Mouse (Mus musculus): ENCODE measurements around the gene Dgkd. TPM values are rescaled to one million over a fixed set of nuclear protein-coding genes. Genes with fewer than 3 reads are reported as not detected.

Gene Dgkd
- polyA plus RNA-seq, 1 experiment: 109 TPM

DNA sequence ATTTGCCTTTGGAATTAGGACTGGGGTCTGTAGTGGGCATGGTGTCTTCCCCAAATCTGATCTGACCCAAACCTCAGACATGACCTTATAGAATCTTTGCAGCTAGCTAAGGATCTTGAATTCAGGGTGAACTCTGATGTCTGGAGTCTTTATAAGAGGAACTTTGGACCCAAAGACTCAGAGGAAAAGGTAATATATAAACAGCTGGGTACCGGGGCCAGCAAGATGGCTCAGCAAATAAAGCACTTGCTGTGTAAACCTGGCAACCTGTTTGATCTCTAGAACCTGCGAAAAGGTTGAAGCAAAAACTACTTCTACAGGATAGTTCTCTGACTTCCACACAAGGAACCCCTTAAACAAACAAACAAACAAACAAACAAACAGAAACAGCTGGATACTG is 5.4 kb downstream of the Dgkd start:
- WGBS: 39% methylated on average over 2 of the region's 2 CpGs
- Histone ChIP-seq H3K4me3 (replicated peaks; ENCODE audit: insufficient read depth, low read depth, low read length) (no peak overlapping the region), H3K27me3 (ENCODE audit: control insufficient read depth, insufficient read depth, low read length) (no peaks in the 10 kb centered on the region), H3K27ac (ENCODE audit: insufficient read depth, low read length) (no peak overlapping the region), H3K4me1 (ENCODE audit: control insufficient read depth, insufficient read depth, low read length) (peaks cover 19% of the 10 kb centered on the region)
- no peak for DNase-seq
- TF ChIP-seq CTCF (IDR thresholded peaks at IDR 0.05; ENCODE audit: borderline replicate concordance, insufficient read depth, low read depth, low read length) (no peak), POLR2A (IDR thresholded peaks at IDR 0.05; ENCODE audit: borderline replicate concordance, insufficient read depth, low read length) (no peak)

DNA sequence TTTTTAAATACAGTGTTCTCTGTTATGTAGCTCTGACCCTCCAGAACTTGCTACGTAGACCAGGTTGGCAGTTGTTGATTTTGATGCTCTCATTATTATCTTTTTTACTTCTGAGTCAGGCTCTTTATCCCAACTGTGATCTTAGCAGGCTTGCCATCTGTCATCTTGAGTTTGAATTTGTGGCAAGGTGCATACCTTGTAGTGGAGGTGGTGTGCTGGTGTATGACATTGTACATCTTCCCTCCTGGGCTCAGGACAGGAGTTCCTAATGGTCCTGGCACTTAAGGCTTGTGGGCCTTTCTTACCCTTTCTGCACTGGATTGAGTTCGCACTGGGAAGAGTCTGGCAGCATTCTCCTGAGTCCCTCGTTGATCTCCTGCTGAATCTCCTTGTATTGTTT is 10.5 kb downstream of the Dgkd start:
- no peak overlapping the region for H3K4me3 ChIP-seq (replicated peaks; ENCODE audit: insufficient read depth, low read depth, low read length)
- 7% methylated on average over 3 of the region's 3 CpGs for WGBS
- TF ChIP-seq POLR2A (IDR thresholded peaks at IDR 0.05; ENCODE audit: borderline replicate concordance, insufficient read depth, low read length): no peak
- TF ChIP-seq CTCF (IDR thresholded peaks at IDR 0.05; ENCODE audit: borderline replicate concordance, insufficient read depth, low read depth, low read length): no peak
- H3K4me1 ChIP-seq (ENCODE audit: control insufficient read depth, insufficient read depth, low read length): peaks cover 25% of the 10 kb centered on the region; the same call in 1 of the 2 replicates
- H3K27me3 ChIP-seq (ENCODE audit: control insufficient read depth, insufficient read depth, low read length): no peaks in the 10 kb centered on the region
- peak overlapping the region; percentile 12; the same call in 1 of the 2 replicates for H3K27ac ChIP-seq (ENCODE audit: insufficient read depth, low read length)
- DNase-seq: peak; percentile 47 to 67

DNA sequence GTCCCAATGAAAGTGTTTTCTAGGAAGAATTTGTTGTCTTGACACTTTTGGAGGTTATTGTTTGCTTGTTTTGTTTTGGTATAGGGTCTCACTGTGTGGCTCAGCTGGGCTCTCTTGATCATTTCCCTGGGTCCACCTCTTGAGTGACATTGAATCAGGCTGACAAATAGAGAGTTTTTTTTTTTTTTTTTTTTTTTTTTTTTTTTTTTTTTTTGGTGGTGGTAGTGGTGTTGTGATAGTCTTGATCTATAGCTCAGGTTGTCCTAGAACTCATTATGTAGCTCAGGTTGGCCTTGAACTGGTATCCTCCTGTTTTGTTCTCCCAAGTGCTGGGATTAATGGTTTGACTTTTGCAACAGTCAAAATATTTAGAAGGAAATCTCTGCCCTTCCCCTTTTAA is 11.8 kb downstream of the Dgkd start:
- Histone ChIP-seq H3K4me1 (ENCODE audit: control insufficient read depth, insufficient read depth, low read length) (peaks cover 25% of the 10 kb centered on the region; the same call in 1 of the 2 replicates), H3K27ac (ENCODE audit: insufficient read depth, low read length) (no peak overlapping the region), H3K27me3 (ENCODE audit: control insufficient read depth, insufficient read depth, low read length) (no peaks in the 10 kb centered on the region), H3K4me3 (replicated peaks; ENCODE audit: insufficient read depth, low read depth, low read length) (no peak overlapping the region)
- DNase-seq: no peak
- TF ChIP-seq POLR2A (IDR thresholded peaks at IDR 0.05; ENCODE audit: borderline replicate concordance, insufficient read depth, low read length): no peak
- TF ChIP-seq CTCF (IDR thresholded peaks at IDR 0.05; ENCODE audit: borderline replicate concordance, insufficient read depth, low read depth, low read length): no peak

DNA sequence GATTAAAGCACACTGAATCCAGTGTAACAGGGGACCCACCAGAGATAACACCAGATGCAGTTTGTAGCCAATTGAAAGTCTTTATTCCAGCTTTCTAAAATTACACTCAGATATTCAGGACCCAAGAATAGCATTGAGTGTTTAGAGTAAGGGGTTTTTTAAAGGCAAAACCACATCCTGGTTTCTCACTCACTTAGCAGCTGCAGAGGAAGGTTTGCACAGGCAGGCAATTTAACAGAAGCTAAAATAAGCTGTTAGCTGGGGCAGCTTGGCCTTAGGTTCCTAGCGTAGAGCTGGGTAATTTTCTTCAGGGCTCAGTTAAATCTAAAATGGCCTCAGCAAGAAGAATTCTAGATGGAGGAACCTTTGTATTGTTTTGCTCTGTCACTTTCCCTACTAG is 13.6 kb downstream of the Dgkd start:
- no peak overlapping the region for H3K4me3 ChIP-seq (replicated peaks; ENCODE audit: insufficient read depth, low read depth, low read length)
- no peak for DNase-seq
- 77% methylated on average over 1 of the region's 1 CpGs for WGBS
- no peak for TF ChIP-seq POLR2A (IDR thresholded peaks at IDR 0.05; ENCODE audit: borderline replicate concordance, insufficient read depth, low read length)
- no peak for TF ChIP-seq CTCF (IDR thresholded peaks at IDR 0.05; ENCODE audit: borderline replicate concordance, insufficient read depth, low read depth, low read length)
- no peaks in the 10 kb centered on the region for H3K27me3 ChIP-seq (ENCODE audit: control insufficient read depth, insufficient read depth, low read length)
- H3K27ac ChIP-seq (ENCODE audit: insufficient read depth, low read length): no peak overlapping the region
- H3K4me1 ChIP-seq (ENCODE audit: control insufficient read depth, insufficient read depth, low read length): peaks cover 34% of the 10 kb centered on the region

DNA sequence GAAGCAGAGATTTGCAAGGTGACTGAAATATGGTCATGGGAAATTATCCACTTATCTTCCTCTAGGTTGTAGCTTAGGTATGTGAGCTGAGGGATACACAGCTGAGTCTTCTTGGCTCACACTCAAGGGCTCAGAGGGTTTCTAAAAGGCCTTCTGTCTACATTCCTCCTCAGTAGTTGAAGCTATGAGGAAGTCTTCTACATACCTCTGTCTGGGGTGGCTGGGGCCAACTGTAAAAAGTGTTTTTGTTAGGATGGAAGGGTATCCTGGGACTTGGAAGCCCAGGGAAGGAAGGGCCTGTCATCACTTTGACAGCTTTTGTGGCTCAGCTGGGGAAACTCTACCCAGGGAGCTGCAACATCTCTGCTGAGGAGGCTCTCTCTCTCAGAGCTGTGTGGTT is 18.5 kb downstream of the Dgkd start:
- Histone ChIP-seq H3K4me3 (replicated peaks; ENCODE audit: insufficient read depth, low read depth, low read length) (no peak overlapping the region), H3K27ac (ENCODE audit: insufficient read depth, low read length) (peak overlapping the region; percentile 84), H3K27me3 (ENCODE audit: control insufficient read depth, insufficient read depth, low read length) (no peaks in the 10 kb centered on the region), H3K4me1 (ENCODE audit: control insufficient read depth, insufficient read depth, low read length) (peaks cover 29% of the 10 kb centered on the region)
- TF ChIP-seq POLR2A (IDR thresholded peaks at IDR 0.05; ENCODE audit: borderline replicate concordance, insufficient read depth, low read length) (no peak), CTCF (IDR thresholded peaks at IDR 0.05; ENCODE audit: borderline replicate concordance, insufficient read depth, low read depth, low read length) (no peak)
- peak in 1 of 2 experiments; percentile 73 for DNase-seq

DNA sequence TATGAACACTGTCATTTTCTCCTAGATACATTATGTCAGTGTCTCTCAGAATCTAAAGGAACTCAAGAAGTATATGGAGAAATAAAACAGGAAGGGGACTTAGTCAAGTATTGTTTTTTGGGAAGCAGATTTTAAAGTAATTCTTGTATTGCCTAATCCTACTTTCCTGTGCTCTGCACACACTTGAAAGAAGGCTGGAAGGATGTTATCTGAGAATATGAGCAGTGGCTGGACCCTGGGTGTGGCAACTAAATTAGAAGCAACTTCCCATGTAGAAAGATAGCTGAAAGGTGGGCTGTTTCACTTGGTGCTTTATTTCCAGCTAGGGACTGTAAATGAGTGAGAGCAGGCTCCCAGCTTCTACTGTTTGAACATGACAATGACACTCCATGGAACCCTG is 20.0 kb downstream of the Dgkd start:
- no peak for DNase-seq
- no peak overlapping the region for H3K4me3 ChIP-seq (replicated peaks; ENCODE audit: insufficient read depth, low read depth, low read length)
- no peaks in the 10 kb centered on the region for H3K27me3 ChIP-seq (ENCODE audit: control insufficient read depth, insufficient read depth, low read length)
- TF ChIP-seq CTCF (IDR thresholded peaks at IDR 0.05; ENCODE audit: borderline replicate concordance, insufficient read depth, low read depth, low read length) (no peak), POLR2A (IDR thresholded peaks at IDR 0.05; ENCODE audit: borderline replicate concordance, insufficient read depth, low read length) (no peak)
- no peak overlapping the region for H3K27ac ChIP-seq (ENCODE audit: insufficient read depth, low read length)
- peaks cover 36% of the 10 kb centered on the region for H3K4me1 ChIP-seq (ENCODE audit: control insufficient read depth, insufficient read depth, low read length)

DNA sequence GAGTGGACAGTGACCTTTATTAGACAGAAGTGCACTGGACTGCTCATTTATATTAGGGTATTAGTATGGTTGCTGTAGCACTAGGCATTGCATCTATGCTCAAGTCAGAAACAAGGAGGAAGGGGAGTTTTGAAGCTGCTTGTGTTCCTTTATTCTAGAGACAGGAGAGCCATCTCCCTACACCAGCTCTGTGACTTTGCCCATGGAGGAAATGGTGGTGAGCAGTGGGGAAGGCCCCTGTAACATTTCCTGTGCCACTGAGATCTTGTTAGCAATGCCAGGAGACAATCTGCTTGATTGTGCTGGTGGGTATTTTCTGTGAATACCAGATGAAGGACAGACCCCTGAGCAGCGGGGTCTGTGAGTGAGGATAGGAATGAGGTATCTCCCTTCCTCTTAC is 23.0 kb downstream of the Dgkd start:
- WGBS: 72% methylated on average over 1 of the region's 1 CpGs
- no peak overlapping the region for H3K27ac ChIP-seq (ENCODE audit: insufficient read depth, low read length)
- no peak overlapping the region for H3K4me3 ChIP-seq (replicated peaks; ENCODE audit: insufficient read depth, low read depth, low read length)
- no peak for TF ChIP-seq POLR2A (IDR thresholded peaks at IDR 0.05; ENCODE audit: borderline replicate concordance, insufficient read depth, low read length)
- TF ChIP-seq CTCF (IDR thresholded peaks at IDR 0.05; ENCODE audit: borderline replicate concordance, insufficient read depth, low read depth, low read length): no peak
- no peak for DNase-seq
- peaks cover 49% of the 10 kb centered on the region for H3K4me1 ChIP-seq (ENCODE audit: control insufficient read depth, insufficient read depth, low read length)
- no peaks in the 10 kb centered on the region for H3K27me3 ChIP-seq (ENCODE audit: control insufficient read depth, insufficient read depth, low read length)

DNA sequence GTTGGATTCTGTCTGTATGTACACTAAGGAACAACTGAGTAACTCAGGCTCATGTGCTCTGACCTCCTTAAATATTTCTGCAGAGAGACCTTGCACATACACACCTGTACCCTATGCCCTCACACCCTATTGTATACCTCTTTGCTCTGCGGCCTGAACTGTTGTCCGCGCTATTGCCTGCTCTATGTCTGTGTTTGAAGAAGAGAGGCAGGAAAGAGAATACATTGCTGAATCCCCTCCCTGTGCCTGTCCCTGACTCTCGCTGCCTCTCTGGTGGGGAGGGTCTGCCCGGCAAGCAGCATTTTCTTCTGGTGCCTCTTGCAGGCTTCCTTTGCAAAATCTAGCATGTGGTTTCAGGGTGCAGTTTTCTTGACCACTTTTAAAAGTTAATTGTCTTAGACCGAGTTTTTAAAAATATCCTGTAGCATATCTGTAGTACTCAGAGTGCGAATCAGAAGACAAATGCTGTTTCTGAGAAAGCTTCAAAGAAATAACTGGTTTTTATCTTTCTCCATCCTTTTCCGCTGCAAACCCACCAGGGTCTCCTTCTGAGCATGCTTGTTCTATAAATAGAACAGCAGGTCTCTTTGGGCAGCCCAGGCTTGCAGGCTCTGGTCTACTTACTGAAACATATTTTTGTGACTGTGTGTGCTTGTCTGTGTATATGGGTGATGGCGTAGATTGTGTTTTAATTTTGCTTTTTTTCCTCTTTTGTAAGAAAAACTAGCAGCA is 24.6 kb downstream of the Dgkd start:
- Histone ChIP-seq H3K27me3 (ENCODE audit: control insufficient read depth, insufficient read depth, low read length) (no peaks in the 10 kb centered on the region), H3K4me3 (replicated peaks; ENCODE audit: insufficient read depth, low read depth, low read length) (no peak overlapping the region), H3K27ac (ENCODE audit: insufficient read depth, low read length) (no peak overlapping the region), H3K4me1 (ENCODE audit: control insufficient read depth, insufficient read depth, low read length) (peaks cover 41% of the 10 kb centered on the region)
- 59% methylated on average over 9 of the region's 9 CpGs for WGBS
- TF ChIP-seq CTCF (IDR thresholded peaks at IDR 0.05; ENCODE audit: borderline replicate concordance, insufficient read depth, low read depth, low read length): no peak
- no peak for TF ChIP-seq POLR2A (IDR thresholded peaks at IDR 0.05; ENCODE audit: borderline replicate concordance, insufficient read depth, low read length)
- DNase-seq: no peak
